Mouse (Mus musculus): Measurements from ENCODE around the gene Ccdc86. TPM values are rescaled to one million over a fixed set of nuclear protein-coding genes. Genes with fewer than 3 reads are reported as not detected.

The Ccdc86 gene
- polyA plus RNA-seq, 1 experiment from 2014 or later: 32.4 TPM

DNA sequence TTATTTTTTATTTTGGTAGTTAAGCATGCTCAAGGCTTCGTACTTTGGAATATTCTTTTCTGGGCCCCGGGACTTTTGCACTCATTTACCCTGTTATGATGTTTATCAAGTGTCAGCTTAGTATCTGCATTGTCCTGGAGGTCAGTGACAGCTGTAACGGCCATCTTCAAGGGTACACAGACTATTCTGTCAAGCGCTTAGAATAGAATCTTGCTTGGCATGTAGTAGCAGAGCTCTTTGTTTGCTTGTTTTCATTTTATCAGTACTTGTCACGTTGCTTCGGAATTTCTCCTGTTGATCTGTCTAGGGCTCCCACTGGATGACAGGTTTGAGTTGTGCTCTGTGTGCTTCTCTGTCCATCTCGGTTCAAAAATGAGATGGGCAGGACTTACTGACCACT is 52.2 kb downstream of the Ccdc86 start:
- Histone ChIP-seq H3K36me3 (ENCODE audit: control insufficient read depth, insufficient read depth, low read length) (peaks cover 46% of the 10 kb centered on the region), H3K4me3 (ENCODE audit: low read depth, low read length) (peak overlapping the region; percentile 73; the same call in 1 of the 2 replicates), H3K27me3 (replicated peaks; ENCODE audit: control insufficient read depth, insufficient read depth, low read length) (no peaks in the 10 kb centered on the region), H3K4me1 (replicated peaks; ENCODE audit: control insufficient read depth, insufficient read depth, low read length) (peaks cover 11% of the 10 kb centered on the region), H3K4me2 (ENCODE audit: low read length) (peak overlapping the region; percentile 88), H3K9me3 (ENCODE audit: control insufficient read depth, low read length) (no peaks in the 10 kb centered on the region), H3K9ac (ENCODE audit: low read length) (peak overlapping the region; percentile 81), H3K27ac (ENCODE audit: low read depth) (no peak overlapping the region)
- DNase-seq (ENCODE audit: low spot score): no peak
- no peak for ATAC-seq (replicated peaks; ENCODE audit: low FRiP score, low TSS enrichment, low read depth)
- 74% methylated on average over 7 of the region's 7 CpGs for WGBS

DNA sequence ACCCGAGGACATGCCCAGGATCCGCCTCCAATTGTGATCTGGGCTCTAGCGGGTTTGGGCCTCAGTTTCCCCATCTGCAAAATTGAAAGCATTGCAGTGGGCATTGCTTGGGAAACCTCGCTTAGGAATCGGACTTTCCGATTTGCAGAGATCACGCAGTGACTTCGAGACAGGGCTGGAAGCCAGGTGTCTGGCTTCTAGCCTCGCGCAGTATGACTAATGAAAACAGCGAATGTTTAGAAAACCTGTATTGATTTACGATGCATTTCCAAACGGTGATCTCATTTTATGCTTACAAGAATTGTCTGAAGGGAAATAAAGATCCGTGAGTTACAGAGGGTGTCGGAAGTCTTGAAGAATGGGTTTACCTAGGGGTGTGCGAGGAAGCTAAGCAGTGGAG is 53.4 kb downstream of the Ccdc86 start:
- under 1% methylated on average over 16 of the region's 16 CpGs for WGBS
- no peaks in the 10 kb centered on the region for H3K27me3 ChIP-seq (replicated peaks; ENCODE audit: control insufficient read depth, insufficient read depth, low read length)
- peak overlapping the region; percentile 88 for H3K27ac ChIP-seq (ENCODE audit: low read depth)
- peak overlapping the region; percentile 88 for H3K4me2 ChIP-seq (ENCODE audit: low read length)
- H3K4me1 ChIP-seq (replicated peaks; ENCODE audit: control insufficient read depth, insufficient read depth, low read length): peaks cover 11% of the 10 kb centered on the region
- no peaks in the 10 kb centered on the region for H3K9me3 ChIP-seq (ENCODE audit: control insufficient read depth, low read length)
- peaks cover 35% of the 10 kb centered on the region for H3K36me3 ChIP-seq (ENCODE audit: control insufficient read depth, insufficient read depth, low read length)
- peak overlapping the region; percentile 81 for H3K9ac ChIP-seq (ENCODE audit: low read length)
- H3K4me3 ChIP-seq (ENCODE audit: low read depth, low read length): peak overlapping the region; percentile 73
- ATAC-seq (replicated peaks; ENCODE audit: low FRiP score, low TSS enrichment, low read depth) (no peak; the same call in 1 of the 2 replicates), DNase-seq (ENCODE audit: low spot score) (no peak)

DNA sequence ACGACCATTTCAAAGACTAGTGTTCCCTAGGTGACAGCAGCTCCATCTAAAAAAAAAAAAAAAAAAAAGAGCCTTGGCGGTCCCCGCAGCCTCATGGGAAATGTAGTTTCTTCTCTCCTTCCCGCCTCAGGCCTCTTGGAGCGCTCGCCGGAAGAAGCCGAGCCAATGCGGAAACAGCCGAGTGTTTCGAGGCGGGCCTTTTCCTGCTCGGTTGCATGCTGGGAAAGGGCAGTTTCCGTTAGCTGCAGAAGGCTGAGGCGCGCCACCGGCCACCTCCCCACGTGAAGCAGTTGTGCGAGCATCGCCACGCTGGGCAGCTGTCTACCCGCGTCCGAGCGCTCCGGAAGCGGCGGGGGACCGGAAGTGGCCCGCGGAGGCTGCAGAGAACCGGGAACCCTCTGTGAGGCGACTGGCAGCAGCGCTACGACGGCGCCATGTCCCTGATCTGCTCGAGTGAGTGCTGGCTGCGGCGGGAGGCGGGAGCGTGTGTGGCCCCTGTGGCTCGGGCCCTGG is 54.0 kb downstream of the Ccdc86 start, which contains the start of gene Prpf19:
Gene Prpf19 (plus strand): TSS at position 216 of the 513 bp plus-strand sequence.
- ATAC-seq (replicated peaks; ENCODE audit: low FRiP score, low TSS enrichment, low read depth) (peak; percentile 95), DNase-seq (ENCODE audit: low spot score) (peak; percentile 97)
- Histone ChIP-seq H3K27ac (ENCODE audit: low read depth) (peak within 1 kb of the TSS; percentile 88), H3K9me3 (ENCODE audit: control insufficient read depth, low read length) (no peaks in the 10 kb centered on the region), H3K4me2 (ENCODE audit: low read length) (peak within 1 kb of the TSS; percentile 88), H3K27me3 (replicated peaks; ENCODE audit: control insufficient read depth, insufficient read depth, low read length) (no peaks in the 10 kb centered on the region), H3K36me3 (ENCODE audit: control insufficient read depth, insufficient read depth, low read length) (peaks cover 29% of the 10 kb centered on the region), H3K4me3 (ENCODE audit: low read depth, low read length) (peak within 1 kb of the TSS; percentile 73), H3K4me1 (replicated peaks; ENCODE audit: control insufficient read depth, insufficient read depth, low read length) (peaks cover 11% of the 10 kb centered on the region), H3K9ac (ENCODE audit: low read length) (peak within 1 kb of the TSS; percentile 81)
- under 1% methylated on average over 43 of the region's 43 CpGs for WGBS

DNA sequence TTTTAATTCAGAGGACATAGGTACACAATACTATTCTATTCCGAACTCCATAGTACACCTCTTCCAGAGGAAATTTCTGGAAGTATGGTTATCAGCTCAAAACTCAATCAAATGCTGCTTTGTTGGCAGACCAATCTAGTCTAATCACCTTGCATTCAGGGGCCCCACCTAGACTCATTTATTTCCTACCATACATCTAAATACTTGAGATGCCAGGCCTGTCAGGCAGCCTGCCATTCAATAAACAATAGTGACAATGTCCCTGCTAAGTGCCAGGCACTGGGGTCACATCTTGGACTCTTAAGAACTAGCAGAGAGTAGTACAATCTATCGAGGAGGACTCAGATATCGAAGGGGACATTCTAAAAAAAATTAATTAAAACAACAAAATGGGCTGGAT is 56.9 kb downstream of the Ccdc86 start:
- no peaks in the 10 kb centered on the region; the same call in 1 of the 2 replicates for H3K36me3 ChIP-seq (ENCODE audit: control insufficient read depth, insufficient read depth, low read length)
- no peak for DNase-seq (ENCODE audit: low spot score)
- no peak overlapping the region for H3K9ac ChIP-seq (ENCODE audit: low read length)
- no peak overlapping the region for H3K27ac ChIP-seq (ENCODE audit: low read depth)
- H3K4me2 ChIP-seq (ENCODE audit: low read length): no peak overlapping the region
- WGBS: 88% methylated on average over 3 of the region's 3 CpGs
- no peaks in the 10 kb centered on the region for H3K27me3 ChIP-seq (replicated peaks; ENCODE audit: control insufficient read depth, insufficient read depth, low read length)
- H3K4me1 ChIP-seq (replicated peaks; ENCODE audit: control insufficient read depth, insufficient read depth, low read length): peaks cover 11% of the 10 kb centered on the region
- H3K9me3 ChIP-seq (ENCODE audit: control insufficient read depth, low read length): no peaks in the 10 kb centered on the region
- H3K4me3 ChIP-seq (ENCODE audit: low read depth, low read length): no peak overlapping the region
- no peak for ATAC-seq (replicated peaks; ENCODE audit: low FRiP score, low TSS enrichment, low read depth)

Other genes with a start within 250 kb of the Ccdc86 start
- gene Cd5, start 210.3 kb downstream of the Ccdc86 start, polyA plus RNA-seq (2014; fragmentation: Nextera tagmentation; extraction: Ambion mirVana): 0.08 TPM in 1 of 2 replicates, not detected in the other
- gene Cd6, start 119.2 kb downstream of the Ccdc86 start, polyA plus RNA-seq (2014; fragmentation: Nextera tagmentation; extraction: Ambion mirVana): 0.11 TPM in 1 of 2 replicates, not detected in the other
- 0.39 and 0.53 TPM in 2 replicates for gene Slc15a3, start 109.5 kb downstream of the Ccdc86 start, polyA plus RNA-seq (2014; fragmentation: Nextera tagmentation; extraction: Ambion mirVana)
- gene Tmem132a, start 79.3 kb downstream of the Ccdc86 start, polyA plus RNA-seq (2014; fragmentation: Nextera tagmentation; extraction: Ambion mirVana): 50.6 and 54.6 TPM in 2 replicates
- gene Tmem109, start 67.3 kb downstream of the Ccdc86 start, polyA plus RNA-seq (2014; fragmentation: Nextera tagmentation; extraction: Ambion mirVana): 91.1 and 91.7 TPM in 2 replicates
- 45.5 TPM in 2 replicates for gene Prpf19, start 54.0 kb downstream of the Ccdc86 start, polyA plus RNA-seq (2014; fragmentation: Nextera tagmentation; extraction: Ambion mirVana)
- not detected in 2 replicates for gene Zp1, start 28.6 kb downstream of the Ccdc86 start, polyA plus RNA-seq (2014; fragmentation: Nextera tagmentation; extraction: Ambion mirVana)
- 0.07 TPM in 1 of 2 replicates, not detected in the other for gene Ptgdr2, start 12.1 kb downstream of the Ccdc86 start, polyA plus RNA-seq (2014; fragmentation: Nextera tagmentation; extraction: Ambion mirVana)
- 7.9 TPM in 2 replicates for gene Ms4a10, start 25.4 kb upstream of the Ccdc86 start, polyA plus RNA-seq (2014; fragmentation: Nextera tagmentation; extraction: Ambion mirVana)
- 0.24 and 0.34 TPM in 2 replicates for gene Ms4a15, start 44.0 kb upstream of the Ccdc86 start, polyA plus RNA-seq (2014; fragmentation: Nextera tagmentation; extraction: Ambion mirVana)
- 15.4 and 20.8 TPM in 2 replicates for gene Ms4a18, start 68.8 kb upstream of the Ccdc86 start, polyA plus RNA-seq (2014; fragmentation: Nextera tagmentation; extraction: Ambion mirVana)
- 4.6 and 8.3 TPM in 2 replicates for gene Ms4a8a, start 131.8 kb upstream of the Ccdc86 start, polyA plus RNA-seq (2014; fragmentation: Nextera tagmentation; extraction: Ambion mirVana)
- not detected in 2 replicates for gene 1700017D01Rik, start 181.6 kb upstream of the Ccdc86 start, polyA plus RNA-seq (2014; fragmentation: Nextera tagmentation; extraction: Ambion mirVana)
- gene 1700025F22Rik, start 216.1 kb upstream of the Ccdc86 start, polyA plus RNA-seq (2014; fragmentation: Nextera tagmentation; extraction: Ambion mirVana): not detected in 2 replicates
- gene Ms4a13, start 247.5 kb upstream of the Ccdc86 start, polyA plus RNA-seq (2014; fragmentation: Nextera tagmentation; extraction: Ambion mirVana): not detected in 2 replicates